Mouse (Mus musculus) kidney, embryonic 14.5 days (tissue): ENCODE data around the gene Myadml2. TPM values are rescaled to one million over a fixed set of nuclear protein-coding genes. Genes with fewer than 3 reads are reported as not detected.

ENCODE experiments used
- ATAC-seq: fragments of 200-750 bp; cut with Nextera tagmentation; 2 replicates; pipeline ENCODE4 v1.8.0; 2017; ENCODE audit warnings: moderate number of reproducible peaks, mild to moderate bottlenecking, moderate TSS enrichment, moderate library complexity; ENCODE audit not compliant: low FRiP score, low TSS enrichment
- H3K27ac ChIP-seq: fragments of 300-500 bp; sonication (generic); 2 replicates; pipeline ENCODE4 v1.5.1; 2014; ENCODE audit warnings: low read depth, mild to moderate bottlenecking, low read length, moderate library complexity, mixed read lengths
- H3K27me3 ChIP-seq: fragments of 300-500 bp; sonication (generic); 2 replicates; pipeline ENCODE4 v1.6.1; 2014; ENCODE audit warnings: mild to moderate bottlenecking, low read length; ENCODE audit not compliant: control insufficient read depth, insufficient read depth
- H3K36me3 ChIP-seq: fragments of 300-500 bp; sonication (generic); 2 replicates; pipeline ENCODE4 v1.6.1; 2014; ENCODE audit warnings: low read length, mixed read lengths; ENCODE audit not compliant: control insufficient read depth, insufficient read depth
- H3K4me1 ChIP-seq: fragments of 300-500 bp; sonication (generic); 2 replicates; pipeline ENCODE4 v1.6.1; 2014; ENCODE audit warnings: low read length, mixed read lengths; ENCODE audit not compliant: control insufficient read depth, insufficient read depth
- H3K4me2 ChIP-seq: fragments of 300-500 bp; sonication (generic); replicated peaks from 2 replicates; pipeline ENCODE4 v1.6.1; 2014; ENCODE audit warnings: low read depth, mild to moderate bottlenecking, low read length
- H3K4me3 ChIP-seq: fragments of 300-500 bp; sonication (generic); 2 replicates; pipeline ENCODE4 v1.5.1; 2014; ENCODE audit warnings: mild to moderate bottlenecking, low read length
- H3K9ac ChIP-seq: fragments of 300-500 bp; sonication (generic); 2 replicates; pipeline ENCODE4 v1.6.1; 2014; ENCODE audit warnings: low read depth, mild to moderate bottlenecking, low read length, moderate library complexity
- H3K9me3 ChIP-seq: fragments of 300-500 bp; sonication (generic); 2 replicates; pipeline ENCODE4 v1.6.1; 2016; ENCODE audit warnings: low read length; ENCODE audit not compliant: control insufficient read depth
- WGBS: fragments of 180-500 bp; shearing (Covaris S2); extraction: QIAGEN DNeasy Blood & Tissue Kit; methylation state at CpG from one replicate; pipeline ENCODE4 v1.1.7; 2014; 5-methylcytosine and 5-hydroxymethylcytosine counted together
- polyA plus RNA-seq: library from polyadenylated mRNA; unstranded; fragments of >200 nt; fragmentation: Nextera tagmentation; extraction: Ambion mirVana; gene quantifications from 2 replicates; pipeline ENCODE4 v1.2.1, GENCODE M21; 2014

Myadml2 gene
- polyA plus RNA-seq, 1 experiment from 2014 or later: not detected

GRCm38 (mm10) chr11:120628601-120629340 is 19.2 kb downstream of the Myadml2 start:
- H3K4me2 ChIP-seq: no peak overlapping the region
- H3K4me1 ChIP-seq: peaks cover 41% of the 10 kb centered on the region
- H3K4me3 ChIP-seq: no peak overlapping the region

GRCm38 (mm10) chr11:120627468-120628300 is 20.3 kb downstream of the Myadml2 start:
- Histone ChIP-seq H3K27ac (no peak overlapping the region), H3K27me3 (no peaks in the 10 kb centered on the region), H3K36me3 (peaks cover 34% of the 10 kb centered on the region), H3K9me3 (no peaks in the 10 kb centered on the region), H3K4me3 (no peak overlapping the region), H3K4me2 (no peak overlapping the region), H3K4me1 (peaks cover 41% of the 10 kb centered on the region), H3K9ac (no peak overlapping the region)
- ATAC-seq: no peak
- WGBS: 84% methylated on average over 22 of the region's 22 CpGs

More at GRCm38 (mm10) chr11:120628601-120629340, 19.2 kb downstream of the Myadml2 start:
- no peak for ATAC-seq
- no peaks in the 10 kb centered on the region for H3K27me3 ChIP-seq
- 94% methylated on average over 23 of the region's 23 CpGs for WGBS
- H3K27ac ChIP-seq: no peak overlapping the region
- peaks cover 28% of the 10 kb centered on the region for H3K36me3 ChIP-seq
- H3K9me3 ChIP-seq: no peaks in the 10 kb centered on the region
- no peak overlapping the region for H3K9ac ChIP-seq

GRCm38 (mm10) chr11:120626785-120627467 is 21.0 kb downstream of the Myadml2 start:
- H3K4me3 ChIP-seq: no peak overlapping the region
- no peak overlapping the region for H3K4me2 ChIP-seq
- WGBS: 91% methylated on average over 11 of the region's 11 CpGs
- no peaks in the 10 kb centered on the region for H3K27me3 ChIP-seq
- peaks cover 39% of the 10 kb centered on the region for H3K36me3 ChIP-seq
- H3K27ac ChIP-seq: no peak overlapping the region
- no peak overlapping the region; the same call in 1 of the 2 replicates for H3K9ac ChIP-seq
- no peaks in the 10 kb centered on the region for H3K9me3 ChIP-seq
- H3K4me1 ChIP-seq: peaks cover 36% of the 10 kb centered on the region
- ATAC-seq: no peak

GRCm38 (mm10) chr11:120625152-120625775 is 22.7 kb downstream of the Myadml2 start, which contains the start of gene Sirt7:
Gene Sirt7 (minus strand): TSS chr11:120625240.
- Histone ChIP-seq H3K27ac (peak within 1 kb of the TSS; percentile 73; the same call in 1 of the 2 replicates), H3K9me3 (no peaks in the 10 kb centered on the region), H3K4me1 (peaks cover 20% of the 10 kb centered on the region), H3K4me3 (peak within 1 kb of the TSS; percentile 97), H3K9ac (peak within 1 kb of the TSS; percentile 79), H3K36me3 (peaks cover 54% of the 10 kb centered on the region), H3K27me3 (no peaks in the 10 kb centered on the region), H3K4me2 (peak within 1 kb of the TSS; percentile 94)
- 14% methylated on average over 5 of the region's 5 CpGs for WGBS
- ATAC-seq: peak; percentile 22; the same call in 1 of the 2 replicates

- H3K36me3 ChIP-seq: peaks cover 60% of the 10 kb centered on the region
- H3K4me1 ChIP-seq: peaks cover 14% of the 10 kb centered on the region
- peak overlapping the region; percentile 97 for H3K4me3 ChIP-seq
- no peaks in the 10 kb centered on the region for H3K27me3 ChIP-seq
- ATAC-seq: peak; percentile 73
- peak overlapping the region; percentile 94 for H3K4me2 ChIP-seq
- peak overlapping the region; percentile 73; the same call in 1 of the 2 replicates for H3K27ac ChIP-seq
- WGBS: under 1% methylated on average over 47 of the region's 53 CpGs
- peak overlapping the region; percentile 79 for H3K9ac ChIP-seq
- no peaks in the 10 kb centered on the region for H3K9me3 ChIP-seq
Measured at GRCm38 (mm10) chr11:120624680-120625111, 23.3 kb downstream of the Myadml2 start.

- Histone ChIP-seq H3K36me3 (peaks cover 56% of the 10 kb centered on the region), H3K27me3 (no peaks in the 10 kb centered on the region), H3K27ac (peak overlapping the region; percentile 73; the same call in 1 of the 2 replicates), H3K9me3 (no peaks in the 10 kb centered on the region), H3K4me2 (peak overlapping the region; percentile 94), H3K4me1 (peaks cover 11% of the 10 kb centered on the region), H3K9ac (peak overlapping the region; percentile 79), H3K4me3 (peak overlapping the region; percentile 97)
- peak; percentile 73 for ATAC-seq
- WGBS: 13% methylated on average over 30 of the region's 30 CpGs
Measured at GRCm38 (mm10) chr11:120623961-120624679, 23.8 kb downstream of the Myadml2 start.

GRCm38 (mm10) chr11:120622805-120623204 is 25.2 kb downstream of the Myadml2 start:
- Histone ChIP-seq H3K4me1 (peaks cover 11% of the 10 kb centered on the region), H3K27ac (no peak overlapping the region), H3K4me3 (no peak overlapping the region), H3K9me3 (no peaks in the 10 kb centered on the region), H3K4me2 (no peak overlapping the region), H3K36me3 (peaks cover 56% of the 10 kb centered on the region), H3K9ac (no peak overlapping the region), H3K27me3 (no peaks in the 10 kb centered on the region)
- no peak for ATAC-seq
- WGBS: 93% methylated on average over 6 of the region's 6 CpGs

GRCm38 (mm10) chr11:120620195-120620594 is 27.8 kb downstream of the Myadml2 start:
- no peaks in the 10 kb centered on the region for H3K27me3 ChIP-seq
- peaks cover 18% of the 10 kb centered on the region for H3K4me1 ChIP-seq
- H3K27ac ChIP-seq: no peak overlapping the region
- WGBS: 92% methylated on average over 14 of the region's 14 CpGs
- ATAC-seq: no peak
- H3K36me3 ChIP-seq: peaks cover 46% of the 10 kb centered on the region
- H3K4me3 ChIP-seq: no peak overlapping the region
- no peak overlapping the region for H3K4me2 ChIP-seq
- no peaks in the 10 kb centered on the region for H3K9me3 ChIP-seq
- H3K9ac ChIP-seq: no peak overlapping the region
